In genomic region chr16:31506665-31507456, GRCm38 (mm10) we compare ENCODE assay signal across 8 mouse cellular contexts.
A peak's percentile ranks its signal among the peaks of the same experiment; 100 is the strongest.
DNase-seq lines count a peak whose midpoint lies in the region; ATAC-seq lines count a peak whose summit lies in the region.

No protein-coding gene starts in this region.

- peaks cover 1% of the 10 kb centered on the region; the same call in 1 of the 2 replicates for H3K4me1 ChIP-seq in embryonic facial prominence, embryonic 11.5 days (ENCODE audit: control insufficient read depth, insufficient read depth, low read length)
- peaks cover 21% of the 10 kb centered on the region for H3K4me1 ChIP-seq in megakaryocyte, embryonic 14.5 days

- no peak overlapping the region for H3K4me3 ChIP-seq in embryonic facial prominence, embryonic 11.5 days (ENCODE audit: low read depth, low read length)
- peak overlapping the region; percentile 13 for H3K4me3 ChIP-seq in megakaryocyte, embryonic 14.5 days (replicated peaks)

- WGBS in embryonic facial prominence, embryonic 11.5 days: 45% methylated on average over 10 of the region's 10 CpGs

- peak; percentile 36 for DNase-seq in embryo, embryonic 9.5 days (ENCODE audit: extremely low spot score)
- DNase-seq in embryo, embryonic 10 days (ENCODE audit: low spot score): no peak
- DNase-seq in 3T3-L1 (ENCODE audit: low read depth, low spot score): peak; percentile 66
- no peak for DNase-seq in embryonic facial prominence, embryonic 11.5 days (ENCODE audit: low spot score)
- DNase-seq in kidney, postnatal 25 days: peak; percentile 11 to 60
- DNase-seq in thymus, postnatal 36 days: no peak

- peak overlapping the region; percentile 13 for H3K4me2 ChIP-seq in embryonic facial prominence, embryonic 11.5 days (ENCODE audit: low read depth, low read length)

- H3K36me3 ChIP-seq in embryonic facial prominence, embryonic 11.5 days (replicated peaks; ENCODE audit: control insufficient read depth, insufficient read depth, low read depth, low read length): no peaks in the 10 kb centered on the region
- no peaks in the 10 kb centered on the region for H3K36me3 ChIP-seq in megakaryocyte, embryonic 14.5 days (replicated peaks; ENCODE audit: low read length)

- H3K27me3 ChIP-seq in embryonic facial prominence, embryonic 11.5 days (ENCODE audit: control insufficient read depth, insufficient read depth, low read length): no peaks in the 10 kb centered on the region
- peaks cover 18% of the 10 kb centered on the region for H3K27me3 ChIP-seq in megakaryocyte, embryonic 14.5 days (replicated peaks)

- H3K9ac ChIP-seq in embryonic facial prominence, embryonic 11.5 days (replicated peaks; ENCODE audit: low read length): no peak overlapping the region; the same call in 1 of the 2 replicates

- ATAC-seq in embryonic facial prominence, embryonic 11.5 days (replicated peaks; ENCODE audit: insufficient number of reproducible peaks, low FRiP score, low TSS enrichment, low read depth): peak; percentile 36; the same call in 1 of the 2 replicates
- ATAC-seq in monocyte, adult 5-6 weeks (replicated peaks; ENCODE audit: insufficient number of reproducible peaks, low FRiP score, low TSS enrichment, poor library complexity, severe bottlenecking): no peak

- no peaks in the 10 kb centered on the region for H3K9me3 ChIP-seq in embryonic facial prominence, embryonic 11.5 days (replicated peaks; ENCODE audit: control insufficient read depth, low read length)
- 0 out of 2 replicates have a peak, but pooled peaks cover 6% of the 10 kb centered on the region for H3K9me3 ChIP-seq in megakaryocyte, embryonic 14.5 days

- no peak overlapping the region for H3K27ac ChIP-seq in embryonic facial prominence, embryonic 11.5 days (replicated peaks; ENCODE audit: low read depth, low read length)

Comparison
In these comparisons a context has a peak if more than half of its experiments do, and no peak if none do; other contexts are left out.
1. DNase-seq: peak in embryo, embryonic 9.5 days (single experiment), 3T3-L1 (single experiment) and kidney, postnatal 25 days (2 of 2); none in embryo, embryonic 10 days (single experiment), embryonic facial prominence, embryonic 11.5 days (single experiment) and thymus, postnatal 36 days (0 of 2).